Comparison of ENCODE assay signal across 8 mouse cellular contexts in the genomic region with DNA sequence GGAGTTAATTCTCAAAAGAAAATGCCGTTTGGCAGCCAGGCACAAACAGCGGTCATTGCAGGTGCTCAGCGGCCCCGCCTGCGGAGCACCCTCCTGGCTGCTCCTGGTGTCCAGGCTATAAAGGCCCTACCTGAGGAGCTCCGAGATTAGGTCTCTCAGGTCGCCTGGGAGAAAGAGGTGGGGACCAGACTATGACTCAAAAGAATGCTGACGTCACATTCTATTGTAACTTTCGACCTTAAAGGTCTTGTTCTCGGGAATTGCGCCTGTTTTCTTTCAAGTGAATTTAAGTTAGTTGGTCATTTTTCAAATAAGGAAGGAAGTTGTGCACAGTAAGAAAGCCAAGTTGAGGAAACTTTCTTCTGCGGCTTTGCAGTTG. TPM values are rescaled to one million over a fixed set of nuclear protein-coding genes. Genes with fewer than 3 reads are reported as not detected.
DNase-seq lines count a peak whose midpoint lies in the region; ATAC-seq lines count a peak whose summit lies in the region.

No protein-coding gene starts in this region.

- H3K36me3 ChIP-seq in kidney, embryonic 16.5 days (ENCODE audit: insufficient read depth, low read length), result no peaks in the 10 kb centered on the region
- H3K36me3 ChIP-seq in embryonic facial prominence, embryonic 11.5 days (replicated peaks; ENCODE audit: control insufficient read depth, insufficient read depth, low read depth, low read length), result no peaks in the 10 kb centered on the region
- no peaks in the 10 kb centered on the region for H3K36me3 ChIP-seq in midbrain, embryonic 14.5 days (ENCODE audit: control insufficient read depth, insufficient read depth, low read length)

- 1% methylated on average over 12 of the region's 12 CpGs for WGBS in kidney, embryonic 16.5 days
- WGBS in embryonic facial prominence, embryonic 11.5 days, result 3% methylated on average over 12 of the region's 12 CpGs
- WGBS in midbrain, embryonic 14.5 days, result 6% methylated on average over 12 of the region's 12 CpGs

- H3K4me1 ChIP-seq in kidney, embryonic 16.5 days (ENCODE audit: insufficient read depth, low read length), result peaks cover 36% of the 10 kb centered on the region
- H3K4me1 ChIP-seq in embryonic facial prominence, embryonic 11.5 days (ENCODE audit: control insufficient read depth, insufficient read depth, low read length), result no peaks in the 10 kb centered on the region
- H3K4me1 ChIP-seq in midbrain, embryonic 14.5 days (ENCODE audit: control insufficient read depth, insufficient read depth, low read length), result 0 out of 2 replicates have a peak, but pooled peaks cover 4% of the 10 kb centered on the region

- H3K9me3 ChIP-seq in kidney, embryonic 16.5 days (ENCODE audit: low read length), result no peaks in the 10 kb centered on the region
- H3K9me3 ChIP-seq in embryonic facial prominence, embryonic 11.5 days (replicated peaks; ENCODE audit: control insufficient read depth, low read length), result no peaks in the 10 kb centered on the region
- H3K9me3 ChIP-seq in midbrain, embryonic 14.5 days (ENCODE audit: control insufficient read depth, low read length), result no peaks in the 10 kb centered on the region

- H3K4me2 ChIP-seq in kidney, embryonic 16.5 days (replicated peaks; ENCODE audit: low read depth, low read length), result peak overlapping the region; percentile 90
- peak overlapping the region; percentile 78 for H3K4me2 ChIP-seq in embryonic facial prominence, embryonic 11.5 days (ENCODE audit: low read depth, low read length)
- H3K4me2 ChIP-seq in midbrain, embryonic 14.5 days (ENCODE audit: low read length), result peak overlapping the region; percentile 85

- DNase-seq in kidney, adult 11 months, result no peak
- DNase-seq in embryonic facial prominence, embryonic 11.5 days (ENCODE audit: low spot score), result peak; percentile 43
- peak; percentile 21 to 38 for DNase-seq in kidney, postnatal 36 days
- peak; percentile 45 for DNase-seq in midbrain, embryonic 14.5 days
- no peak for DNase-seq in cerebellum, postnatal 10 days
- DNase-seq in spleen, postnatal 4 days (ENCODE audit: low spot score in 2 of 2), result no peak
- no peak for DNase-seq in thymus, postnatal 36 days

- H3K27ac ChIP-seq in kidney, embryonic 16.5 days (ENCODE audit: low read length), result peak overlapping the region; percentile 75
- no peak overlapping the region for H3K27ac ChIP-seq in embryonic facial prominence, embryonic 11.5 days (replicated peaks; ENCODE audit: low read depth, low read length)
- H3K27ac ChIP-seq in midbrain, embryonic 14.5 days (replicated peaks; ENCODE audit: low read depth, low read length), result no peak overlapping the region

- 0 out of 2 replicates have a peak, but pooled peaks have one; percentile 32 for ATAC-seq in kidney, embryonic 16.5 days (ENCODE audit: low FRiP score, low TSS enrichment)
- ATAC-seq in embryonic facial prominence, embryonic 11.5 days (replicated peaks; ENCODE audit: insufficient number of reproducible peaks, low FRiP score, low TSS enrichment, low read depth), result no peak
- no peak for ATAC-seq in midbrain, embryonic 14.5 days (ENCODE audit: low FRiP score, low TSS enrichment)

- H3K9ac ChIP-seq in kidney, embryonic 16.5 days (replicated peaks; ENCODE audit: low read length), result peak overlapping the region; percentile 91
- H3K9ac ChIP-seq in embryonic facial prominence, embryonic 11.5 days (replicated peaks; ENCODE audit: low read length), result peak overlapping the region; percentile 92
- peak overlapping the region; percentile 84 for H3K9ac ChIP-seq in midbrain, embryonic 14.5 days (replicated peaks; ENCODE audit: low read length)

- no peaks in the 10 kb centered on the region for H3K27me3 ChIP-seq in kidney, embryonic 16.5 days (ENCODE audit: insufficient read depth, low read length)
- H3K27me3 ChIP-seq in embryonic facial prominence, embryonic 11.5 days (ENCODE audit: control insufficient read depth, insufficient read depth, low read length), result no peaks in the 10 kb centered on the region
- no peaks in the 10 kb centered on the region for H3K27me3 ChIP-seq in midbrain, embryonic 14.5 days (ENCODE audit: control insufficient read depth, insufficient read depth, low read length)

- H3K4me3 ChIP-seq in kidney, embryonic 16.5 days (ENCODE audit: low read length), result peak overlapping the region; percentile 96
- H3K4me3 ChIP-seq in embryonic facial prominence, embryonic 11.5 days (ENCODE audit: low read depth, low read length), result peak overlapping the region; percentile 85
- H3K4me3 ChIP-seq in midbrain, embryonic 14.5 days (replicated peaks; ENCODE audit: low read depth, low read length), result peak overlapping the region; percentile 71

RNA-seq across cellular contexts. Expression of a gene that starts 0.8 kb away (rescaled TPM):
- 77.5 and 82.6 TPM in 2 replicates for polyA plus RNA-seq in kidney, embryonic 16.5 days (2015; fragmentation: Nextera tagmentation; extraction: Ambion mirVana)
- 125 and 130 TPM in 2 replicates for polyA plus RNA-seq in embryonic facial prominence, embryonic 11.5 days (2014; fragmentation: Nextera tagmentation; extraction: Ambion mirVana)
- polyA plus RNA-seq in midbrain, embryonic 14.5 days (2014; fragmentation: Nextera tagmentation; extraction: Ambion mirVana), result 32.8 and 36.3 TPM in 2 replicates

Comparison
In these comparisons a context has a peak if more than half of its experiments do, and no peak if none do; other contexts are left out.
1. DNase-seq: peak in embryonic facial prominence, embryonic 11.5 days (single experiment), kidney, postnatal 36 days (2 of 2) and midbrain, embryonic 14.5 days (single experiment); none in kidney, adult 11 months (single experiment), cerebellum, postnatal 10 days (0 of 2), spleen, postnatal 4 days (0 of 2) and thymus, postnatal 36 days (0 of 2).
2. Peak in every context shown above with its lines, with median percentiles within 50 percentile points of each other: H3K4me2 ChIP-seq, H3K4me3 ChIP-seq and H3K9ac ChIP-seq.